Mouse (Mus musculus) retina, embryonic 14.5 days (tissue): Measurements from ENCODE around the gene Mki67.

Source experiments
- DNase-seq: peaks from one replicate; pipeline ENCODE4 v3.0.0-alpha.2; 2015; ENCODE audit warnings: low spot score

The Mki67 gene

GRCm38 (mm10) chr7:135715642-135716444, at the start of gene Mki67:
Mki67 (minus strand) TSS chr7:135716361.
- peak; percentile 40 for DNase-seq

GRCm38 (mm10) chr7:135763311-135763710, 47.1 kb upstream of the Mki67 start:
- DNase-seq = no peak

GRCm38 (mm10) chr7:135758754-135759510, 42.8 kb upstream of the Mki67 start:
- DNase-seq = peak; percentile 81

GRCm38 (mm10) chr7:135758171-135758570, 42.0 kb upstream of the Mki67 start:
- DNase-seq = no peak

- DNase-seq = no peak
These were observed 40.9 kb upstream of the Mki67 start for GRCm38 (mm10) chr7:135756984-135757586.

- no peak for DNase-seq
These were observed 32.8 kb upstream of the Mki67 start for GRCm38 (mm10) chr7:135748986-135749385.

GRCm38 (mm10) chr7:135747072-135747471, 30.9 kb upstream of the Mki67 start:
- DNase-seq = no peak

GRCm38 (mm10) chr7:135746528-135746927, 30.4 kb upstream of the Mki67 start:
- no peak for DNase-seq

GRCm38 (mm10) chr7:135745091-135745490, 28.9 kb upstream of the Mki67 start:
- no peak for DNase-seq

GRCm38 (mm10) chr7:135740453-135740852, 24.3 kb upstream of the Mki67 start:
- DNase-seq = no peak

GRCm38 (mm10) chr7:135736581-135736886, 20.4 kb upstream of the Mki67 start:
- DNase-seq = no peak

GRCm38 (mm10) chr7:135735691-135736580, 19.8 kb upstream of the Mki67 start:
- DNase-seq = peak; percentile 93

- DNase-seq = no peak
These were observed 18.9 kb upstream of the Mki67 start for GRCm38 (mm10) chr7:135734911-135735646.

GRCm38 (mm10) chr7:135734379-135734778, 18.2 kb upstream of the Mki67 start:
- no peak for DNase-seq

GRCm38 (mm10) chr7:135728038-135728437, 11.9 kb upstream of the Mki67 start:
- DNase-seq = no peak

- no peak for DNase-seq
These were observed 10.5 kb upstream of the Mki67 start for GRCm38 (mm10) chr7:135726707-135727106.

- no peak for DNase-seq
These were observed 7.6 kb upstream of the Mki67 start for GRCm38 (mm10) chr7:135723672-135724341.

GRCm38 (mm10) chr7:135722011-135722838, 6.1 kb upstream of the Mki67 start:
- no peak for DNase-seq

GRCm38 (mm10) chr7:135721436-135721992, 5.4 kb upstream of the Mki67 start:
- DNase-seq = no peak
